In genomic region chrX:99046360-99047055, GRCm38 (mm10) we compare ENCODE assay signal across 11 mouse cellular contexts. TPM values are rescaled to one million over a fixed set of nuclear protein-coding genes. Genes with fewer than 3 reads are reported as not detected.
DNase-seq lines count a peak whose midpoint lies in the region; ATAC-seq and TF ChIP-seq lines count a peak whose summit lies in the region.
"Had no signal": no experiment of that assay in that cellular context is flagged by ENCODE, and none has a peak within 500 bp of the region (broad histone marks: within the 10 kb centered on the region; RNA-seq: fewer than 3 reads in every experiment).

No protein-coding gene starts in this region.

- peaks cover 65% of the 10 kb centered on the region for H3K4me1 ChIP-seq in G1E (ENCODE audit: insufficient read depth, low read depth, low read length)
- H3K4me1 ChIP-seq in bone marrow macrophage, adult 2 months (ENCODE audit: control insufficient read depth, insufficient read depth, low read length) = peaks cover 64% of the 10 kb centered on the region
- no peaks in the 10 kb centered on the region; the same call in 1 of the 2 replicates for H3K4me1 ChIP-seq in liver, postnatal 0 days (ENCODE audit: insufficient read depth)
- H3K4me1 ChIP-seq: stomach, embryonic 15.5 days had no signal

- peak overlapping the region; percentile 10 for H3K4me2 ChIP-seq in liver, postnatal 0 days (ENCODE audit: low read depth, low read length)
- H3K4me2 ChIP-seq: stomach, embryonic 15.5 days had no signal

- peaks cover 47% of the 10 kb centered on the region for H3K36me3 ChIP-seq in G1E (replicated peaks)
- no peaks in the 10 kb centered on the region for H3K36me3 ChIP-seq in liver, postnatal 0 days (replicated peaks; ENCODE audit: insufficient read depth, low read length)
- H3K36me3 ChIP-seq: stomach, embryonic 15.5 days had no signal

- no peaks in the 10 kb centered on the region for H3K9me3 ChIP-seq in G1E (replicated peaks)
- H3K9me3 ChIP-seq in liver, postnatal 0 days (ENCODE audit: low read length) = no peaks in the 10 kb centered on the region
- H3K9me3 ChIP-seq: stomach, embryonic 15.5 days had no signal

- TF ChIP-seq POLR2A in bone marrow macrophage, adult 2 months (IDR thresholded peaks at IDR 0.05; ENCODE audit: borderline replicate concordance, low read depth, low read length) = no peak

- intact Hi-C loops in heart, postnatal 36 days (cut with DNase I) = no loop called here

- no peaks in the 10 kb centered on the region for H3K27me3 ChIP-seq in G1E (ENCODE audit: insufficient read depth, low read length)
- H3K27me3 ChIP-seq in liver, postnatal 0 days (ENCODE audit: insufficient read depth, low read length) = no peaks in the 10 kb centered on the region

- DNase-seq in G1E (ENCODE audit: low spot score) = no peak
- DNase-seq in heart, postnatal 36 days = peak; percentile 30 to 33
- DNase-seq in liver, postnatal 0 days = no peak
- DNase-seq in frontal cortex, postnatal 25 days (ENCODE audit: low spot score in 2 of 2) = no peak
- DNase-seq: cerebellum, adult 8-10 months; forebrain, postnatal 0 days had no signal

- H3K9ac ChIP-seq in liver, postnatal 0 days (replicated peaks) = no peak overlapping the region
- H3K9ac ChIP-seq: forebrain, postnatal 0 days; stomach, embryonic 15.5 days had no signal

- peak overlapping the region; percentile 46; the same call in 1 of the 2 replicates for H3K4me3 ChIP-seq in G1E (ENCODE audit: low read depth, low read length)
- H3K4me3 ChIP-seq in bone marrow macrophage, adult 2 months (ENCODE audit: insufficient read depth, low read length) = no peak overlapping the region; the same call in 1 of the 2 replicates
- no peak overlapping the region for H3K4me3 ChIP-seq in liver, postnatal 0 days (ENCODE audit: low read depth, low read length)
- H3K4me3 ChIP-seq: layer of hippocampus, adult 2 months; stomach, embryonic 15.5 days had no signal

- TF ChIP-seq CTCF in G1E (IDR thresholded peaks at IDR 0.05; ENCODE audit: low read depth, low read length) = no peak
- TF ChIP-seq CTCF in bone marrow macrophage, adult 2 months (IDR thresholded peaks at IDR 0.05; ENCODE audit: low read depth, low read length) = no peak
- TF ChIP-seq CTCF in liver, postnatal 0 days (IDR thresholded peaks at IDR 0.05; ENCODE audit: low read depth) = no peak

- peak overlapping the region; percentile 95 for H3K27ac ChIP-seq in bone marrow macrophage, adult 2 months (ENCODE audit: insufficient read depth, low read depth, low read length)
- H3K27ac ChIP-seq in liver, postnatal 0 days (ENCODE audit: low read depth) = peak overlapping the region; percentile 64; the same call in 1 of the 2 replicates
- H3K27ac ChIP-seq: stomach, embryonic 15.5 days had no signal

- ATAC-seq in G1E (ENCODE audit: extremely low read depth, insufficient number of reproducible peaks, low FRiP score, poor library complexity, severe bottlenecking) = no peak
- no peak for ATAC-seq in liver, postnatal 0 days
- ATAC-seq in erythroblast, adult 5-6 weeks (replicated peaks; ENCODE audit: low FRiP score, poor library complexity, severe bottlenecking) = no peak
- ATAC-seq in monocyte, adult 5-6 weeks (replicated peaks; ENCODE audit: insufficient number of reproducible peaks, low FRiP score, low TSS enrichment, poor library complexity, severe bottlenecking) = no peak
- ATAC-seq: forebrain, postnatal 0 days had no signal

- TF ChIP-seq EP300 in liver, postnatal 0 days (IDR thresholded peaks at IDR 0.05; ENCODE audit: low read depth) = 0 out of 2 replicates have a peak, but pooled peaks have one; percentile 18

- 42% methylated on average over 5 of the region's 5 CpGs for WGBS in liver, postnatal 0 days (ENCODE audit: insufficient replicate concordance)

RNA-seq across cellular contexts. Expression of gene Stard8, which starts 43.5 kb away (rescaled TPM):
- total RNA-seq in G1E (2014; fragmentation: Nextera tagmentation) (34.2 and 46.2 TPM in 2 replicates), G1E (2017) (56.4 and 58.0 TPM in 2 replicates)
- 64.2 and 149 TPM in 2 replicates for polyA plus RNA-seq in G1E (2012)
- polyA plus RNA-seq in bone marrow macrophage, adult 2 months (2012; ENCODE audit: insufficient read depth, insufficient read length, missing spikeins) = 50.1 and 57.4 TPM in 2 replicates
- total RNA-seq in heart, postnatal 36 days (2021) = 10 to 100 TPM; 31.6 to 32.2 TPM
- polyA plus RNA-seq in liver, postnatal 0 days (2015; fragmentation: Nextera tagmentation; extraction: Ambion mirVana) = 2.8 and 3.1 TPM in 2 replicates
- 1.3 and 7.9 TPM in 2 replicates for total RNA-seq in erythroblast, adult 5-6 weeks (2015; ENCODE audit: low replicate concordance)
- 1.4 and 7.0 TPM in 2 replicates for total RNA-seq in erythroblast, adult 5-6 weeks (2017; ENCODE audit: low replicate concordance)
- 5.9 to 8.0 TPM (median 7.1 TPM) in 3 replicates for total RNA-seq in monocyte, adult 5-6 weeks (2017)

Comparison
In these comparisons a context has a peak if more than half of its experiments do, and no peak if none do; other contexts are left out.
1. DNase-seq: peak in heart, postnatal 36 days (2 of 2); none in G1E (single experiment), liver, postnatal 0 days (single experiment) and frontal cortex, postnatal 25 days (0 of 2).